Mouse (Mus musculus) heart, embryonic 15.5 days (tissue): Measurements from ENCODE around the gene Glb1. TPM values are rescaled to one million over a fixed set of nuclear protein-coding genes. Genes with fewer than 3 reads are reported as not detected.

Experiments used
- ATAC-seq: fragments of 200-750 bp; cut with Nextera tagmentation; replicated peaks from 2 replicates; pipeline ENCODE4 v1.8.0; 2017; ENCODE audit warnings: low read depth, moderate TSS enrichment; ENCODE audit not compliant: insufficient number of reproducible peaks, insufficient read depth, low FRiP score
- H3K27ac ChIP-seq: fragments of 300-500 bp; sonication (generic); 2 replicates; pipeline ENCODE4 v1.5.1; 2015; ENCODE audit warnings: mild to moderate bottlenecking, inconsistent platforms
- H3K27me3 ChIP-seq: fragments of 300-500 bp; sonication (generic); 2 replicates; pipeline ENCODE4 v1.6.1; 2015; ENCODE audit warnings: inconsistent platforms
- H3K36me3 ChIP-seq: fragments of 300-500 bp; sonication (generic); 2 replicates; pipeline ENCODE4 v1.6.1; 2015; ENCODE audit warnings: mild to moderate bottlenecking, inconsistent platforms
- H3K4me1 ChIP-seq: fragments of 300-500 bp; sonication (generic); replicated peaks from 2 replicates; pipeline ENCODE4 v1.6.1; 2015; ENCODE audit warnings: inconsistent platforms
- H3K4me2 ChIP-seq: fragments of 300-500 bp; sonication (generic); 2 replicates; pipeline ENCODE4 v1.6.1; 2015; ENCODE audit warnings: inconsistent platforms, mild to moderate bottlenecking, moderate library complexity
- H3K4me3 ChIP-seq: fragments of 300-500 bp; sonication (generic); 2 replicates; pipeline ENCODE4 v1.5.1; 2015; ENCODE audit warnings: mild to moderate bottlenecking, inconsistent platforms
- H3K9ac ChIP-seq: fragments of 300-500 bp; sonication (generic); 2 replicates; pipeline ENCODE4 v1.6.1; 2015; ENCODE audit warnings: mild to moderate bottlenecking, inconsistent platforms
- H3K9me3 ChIP-seq: fragments of 300-500 bp; sonication (generic); replicated peaks from 2 replicates; pipeline ENCODE4 v1.6.1; 2016; ENCODE audit warnings: inconsistent platforms
- WGBS: fragments of 180-500 bp; shearing (Covaris S2); methylation state at CpG from one replicate; pipeline ENCODE4 v1.1.7; 2015; ENCODE audit warnings: mixed read lengths; 5-methylcytosine and 5-hydroxymethylcytosine counted together
- polyA plus RNA-seq: library from polyadenylated mRNA; unstranded; fragments of >200 nt; fragmentation: Nextera tagmentation; extraction: Ambion mirVana; gene quantifications from 2 replicates; pipeline ENCODE4 v1.2.1, GENCODE M21; 2015

Gene Glb1
- polyA plus RNA-seq, 1 experiment from 2014 or later: 36.6 TPM

DNA sequence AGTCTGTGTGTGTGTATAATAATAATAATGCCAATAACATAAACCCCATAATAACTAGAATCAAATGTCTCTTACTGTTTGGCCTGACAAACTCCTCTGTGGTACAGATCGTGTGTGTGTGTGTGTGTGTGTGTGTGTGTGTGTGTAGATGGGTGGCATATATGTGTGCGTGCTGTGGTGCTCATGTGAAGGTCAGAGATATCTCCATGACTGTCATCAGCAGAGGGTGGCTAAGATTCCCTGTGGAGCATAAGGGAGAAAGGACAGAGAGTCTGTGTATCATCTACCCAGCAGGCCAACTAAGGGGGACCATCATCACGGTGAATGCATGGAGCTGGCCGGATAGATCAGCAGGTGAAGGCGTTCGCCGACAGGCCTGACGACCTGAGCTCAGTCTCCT is 46.0 kb downstream of the Glb1 start:
- Histone ChIP-seq H3K27me3 (no peaks in the 10 kb centered on the region), H3K36me3 (no peaks in the 10 kb centered on the region), H3K9me3 (no peaks in the 10 kb centered on the region), H3K27ac (no peak overlapping the region), H3K4me1 (peaks cover 3% of the 10 kb centered on the region), H3K9ac (no peak overlapping the region), H3K4me3 (no peak overlapping the region), H3K4me2 (no peak overlapping the region)
- 62% methylated on average over 8 of the region's 8 CpGs for WGBS
- no peak for ATAC-seq

DNA sequence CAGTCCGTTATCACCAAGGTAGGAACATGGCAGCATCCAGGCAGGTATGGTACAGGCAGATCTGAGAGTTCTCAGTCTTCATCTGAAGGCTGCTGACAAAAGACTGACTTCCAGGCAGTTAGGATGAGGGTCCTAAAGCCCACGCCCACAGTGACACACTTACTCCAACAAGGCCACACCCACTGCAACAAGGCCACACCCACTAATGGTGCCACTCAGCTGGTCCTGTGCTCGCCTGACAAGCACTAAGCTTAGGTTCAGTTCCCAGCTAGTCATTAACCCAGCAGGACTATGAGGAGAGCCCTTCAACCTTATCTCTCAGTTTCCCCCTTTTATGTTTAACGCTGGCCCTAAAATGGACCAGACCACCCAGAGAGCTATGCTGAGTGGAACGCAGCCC is 47.8 kb downstream of the Glb1 start:
- Histone ChIP-seq H3K9me3 (no peaks in the 10 kb centered on the region), H3K36me3 (no peaks in the 10 kb centered on the region), H3K27ac (no peak overlapping the region), H3K27me3 (no peaks in the 10 kb centered on the region), H3K9ac (no peak overlapping the region), H3K4me3 (no peak overlapping the region), H3K4me1 (peaks cover 3% of the 10 kb centered on the region), H3K4me2 (no peak overlapping the region)
- 75% methylated on average over 5 of the region's 5 CpGs for WGBS
- no peak for ATAC-seq

DNA sequence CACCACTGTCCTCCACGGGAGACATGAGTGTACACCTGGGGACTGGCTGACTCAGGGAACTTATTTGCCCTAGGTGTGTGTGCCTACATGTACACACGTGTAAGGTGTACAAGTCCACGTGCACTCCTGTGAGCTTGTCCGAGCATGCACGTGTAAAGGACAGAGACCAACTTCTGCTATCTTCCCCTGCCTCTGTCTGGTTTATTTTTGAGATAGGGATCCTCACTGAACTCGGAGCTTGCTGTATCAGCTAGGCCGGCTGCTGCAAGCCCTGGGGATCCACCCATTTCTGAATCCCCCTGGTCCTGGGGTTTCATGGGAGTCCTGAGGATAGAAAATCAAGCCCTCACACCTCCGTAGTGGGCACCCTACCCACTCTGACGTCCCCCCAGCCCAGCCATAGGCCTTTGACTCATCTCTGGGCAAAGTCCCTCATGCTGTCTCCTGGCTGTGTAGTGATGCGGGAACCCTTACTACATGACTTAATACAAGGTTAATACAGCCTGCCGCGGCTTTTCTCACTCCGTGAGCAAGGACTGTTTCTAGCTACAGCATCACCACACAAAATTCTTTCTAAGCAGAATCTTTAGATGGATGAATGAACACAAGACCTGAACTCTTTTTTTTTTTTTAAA is 48.4 kb downstream of the Glb1 start:
- Histone ChIP-seq H3K9ac (no peak overlapping the region), H3K4me2 (no peak overlapping the region), H3K27me3 (no peaks in the 10 kb centered on the region), H3K4me1 (peaks cover 3% of the 10 kb centered on the region), H3K27ac (no peak overlapping the region), H3K9me3 (no peaks in the 10 kb centered on the region), H3K4me3 (no peak overlapping the region), H3K36me3 (no peaks in the 10 kb centered on the region)
- WGBS: 71% methylated on average over 13 of the region's 13 CpGs
- no peak for ATAC-seq

DNA sequence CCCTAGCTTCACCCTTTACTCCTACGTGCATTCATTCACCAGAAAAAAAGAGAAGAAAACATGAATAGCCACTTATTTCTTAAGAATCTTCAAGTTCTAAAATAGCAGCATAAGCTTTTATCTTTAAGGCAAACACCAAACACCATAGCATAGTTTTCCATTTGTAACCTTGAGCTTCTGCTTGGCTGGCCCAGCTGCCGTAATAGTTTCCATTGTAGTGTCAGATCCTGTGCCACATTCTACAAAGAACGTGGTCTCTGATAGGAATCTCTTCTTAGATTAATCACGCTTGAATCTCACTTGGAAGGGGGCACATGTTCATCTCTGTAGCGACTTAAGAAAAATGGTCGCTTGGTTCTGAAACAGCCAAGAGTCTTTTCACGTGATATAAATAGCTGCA is 50.7 kb downstream of the Glb1 start:
- Histone ChIP-seq H3K27me3 (no peaks in the 10 kb centered on the region), H3K4me2 (no peak overlapping the region), H3K4me3 (no peak overlapping the region), H3K27ac (no peak overlapping the region), H3K9ac (no peak overlapping the region), H3K4me1 (peaks cover under 1% of the 10 kb centered on the region), H3K36me3 (peaks cover 4% of the 10 kb centered on the region; the same call in 1 of the 2 replicates), H3K9me3 (no peaks in the 10 kb centered on the region)
- WGBS: 77% methylated on average over 7 of the region's 7 CpGs
- no peak for ATAC-seq

DNA sequence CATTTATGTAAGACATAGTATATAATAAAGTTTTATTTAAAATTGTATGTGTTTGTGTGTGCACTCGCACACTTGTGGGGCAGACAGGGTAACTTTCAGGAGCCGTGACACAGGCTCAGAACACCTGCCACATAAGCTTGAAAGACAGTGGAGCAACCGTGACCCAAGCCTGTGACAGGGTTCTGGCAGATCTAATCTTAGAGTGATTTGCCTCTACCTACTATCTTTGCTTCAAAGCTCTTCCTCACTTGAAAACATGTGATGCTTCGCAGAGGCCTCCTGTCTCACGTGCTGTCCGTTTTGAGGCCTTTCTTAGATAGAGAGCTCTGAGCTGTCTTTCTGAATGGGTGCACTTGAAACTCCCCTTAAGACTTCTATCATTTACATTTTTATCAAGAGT is 51.5 kb downstream of the Glb1 start:
- ATAC-seq: no peak
- Histone ChIP-seq H3K9me3 (no peaks in the 10 kb centered on the region), H3K4me1 (no peaks in the 10 kb centered on the region), H3K4me3 (no peak overlapping the region), H3K27ac (no peak overlapping the region), H3K36me3 (peaks cover 12% of the 10 kb centered on the region), H3K27me3 (no peaks in the 10 kb centered on the region), H3K4me2 (no peak overlapping the region), H3K9ac (no peak overlapping the region)
- 73% methylated on average over 6 of the region's 6 CpGs for WGBS

DNA sequence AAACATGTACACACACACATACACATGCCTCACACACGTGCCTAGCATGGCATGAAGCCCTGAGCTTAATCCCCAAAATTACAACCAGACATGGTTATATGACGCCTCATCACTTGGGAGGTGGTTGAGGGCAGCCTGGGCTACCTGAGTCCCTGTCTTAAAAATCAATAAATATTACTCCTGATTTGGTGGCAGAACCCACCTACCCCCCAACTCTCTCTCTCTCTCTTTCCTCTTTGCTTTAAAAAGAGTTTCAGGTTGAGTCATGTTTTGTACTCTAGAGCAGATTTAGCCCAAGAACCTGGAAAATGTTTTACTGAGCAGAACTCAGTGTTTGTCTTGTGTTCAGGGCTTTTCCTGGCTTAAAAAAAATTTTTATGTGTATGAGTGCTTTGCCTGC is 54.5 kb downstream of the Glb1 start:
- Histone ChIP-seq H3K27ac (no peak overlapping the region), H3K9me3 (no peaks in the 10 kb centered on the region), H3K36me3 (peaks cover 22% of the 10 kb centered on the region), H3K9ac (no peak overlapping the region), H3K4me3 (no peak overlapping the region), H3K4me1 (no peaks in the 10 kb centered on the region), H3K27me3 (no peaks in the 10 kb centered on the region), H3K4me2 (no peak overlapping the region)
- no peak for ATAC-seq
- 82% methylated on average over 2 of the region's 2 CpGs for WGBS

DNA sequence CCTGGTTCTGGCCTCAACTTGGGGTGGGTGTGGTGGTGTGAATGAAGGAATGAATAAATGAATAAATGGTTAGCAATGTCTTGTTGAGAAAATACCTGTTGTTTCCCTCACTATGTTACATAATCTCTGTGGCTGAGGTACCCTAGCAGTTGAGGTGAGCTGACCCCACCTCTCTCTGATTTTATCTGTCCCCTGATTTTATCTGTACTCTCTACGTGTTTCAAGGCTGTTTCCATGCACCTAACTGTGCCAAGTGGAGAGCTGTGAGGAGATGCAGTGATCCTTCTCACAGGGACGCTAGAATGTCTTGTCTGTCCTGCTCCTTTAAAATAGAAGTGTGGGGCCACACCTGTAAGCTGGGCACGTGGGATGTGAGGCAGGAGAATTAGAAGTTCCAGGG is 57.6 kb downstream of the Glb1 start:
- H3K4me1 ChIP-seq: no peaks in the 10 kb centered on the region
- WGBS: 71% methylated on average over 3 of the region's 3 CpGs
- H3K27ac ChIP-seq: no peak overlapping the region
- H3K36me3 ChIP-seq: peaks cover 32% of the 10 kb centered on the region
- no peak overlapping the region for H3K4me3 ChIP-seq
- H3K4me2 ChIP-seq: no peak overlapping the region
- no peak for ATAC-seq
- no peaks in the 10 kb centered on the region for H3K9me3 ChIP-seq
- H3K9ac ChIP-seq: no peak overlapping the region
- H3K27me3 ChIP-seq: no peaks in the 10 kb centered on the region

DNA sequence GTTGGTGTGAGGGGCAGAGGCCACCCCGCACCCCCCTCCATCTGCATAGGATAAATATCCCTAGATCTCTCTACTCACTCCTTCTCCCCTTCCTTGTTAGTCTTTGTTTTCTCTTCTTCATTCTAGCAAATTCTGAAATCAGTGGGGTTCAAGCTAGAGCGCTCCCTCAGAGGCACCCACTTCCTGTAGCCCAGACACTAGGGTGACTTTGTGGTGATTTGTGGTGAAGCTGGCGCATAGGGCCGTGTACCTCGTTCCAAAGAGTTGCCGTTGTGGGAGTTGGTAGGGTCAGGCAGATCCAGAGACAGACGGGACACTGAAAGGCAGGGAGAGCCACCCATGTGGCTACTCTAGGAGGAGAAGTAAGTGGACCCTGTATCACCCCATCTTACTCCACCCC is 61.7 kb downstream of the Glb1 start:
- no peak overlapping the region for H3K9ac ChIP-seq
- 84% methylated on average over 7 of the region's 7 CpGs for WGBS
- H3K4me2 ChIP-seq: no peak overlapping the region
- no peaks in the 10 kb centered on the region for H3K4me1 ChIP-seq
- no peak for ATAC-seq
- peaks cover 39% of the 10 kb centered on the region for H3K36me3 ChIP-seq
- H3K27me3 ChIP-seq: no peaks in the 10 kb centered on the region
- H3K9me3 ChIP-seq: no peaks in the 10 kb centered on the region
- H3K27ac ChIP-seq: no peak overlapping the region
- no peak overlapping the region for H3K4me3 ChIP-seq

DNA sequence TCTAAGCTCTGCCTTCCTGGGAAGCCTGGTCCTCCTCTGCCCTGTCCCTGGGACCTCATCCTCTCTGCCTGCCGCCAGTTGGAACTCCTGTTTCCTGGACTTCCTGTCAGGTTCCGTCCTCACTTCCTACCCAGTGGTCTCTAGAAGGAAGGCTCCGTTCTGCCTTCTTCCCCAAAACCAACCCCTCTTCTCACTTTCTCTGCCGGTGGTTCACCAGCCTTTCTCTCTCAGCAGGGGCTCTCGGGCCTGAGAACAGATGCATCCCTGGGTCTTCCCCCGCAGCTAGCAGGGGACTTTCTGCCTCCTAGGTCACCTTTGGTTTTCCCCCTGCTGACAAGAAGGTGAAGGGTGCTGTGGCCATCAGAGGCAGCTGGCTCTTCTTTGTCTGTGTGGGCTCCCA is 64.6 kb downstream of the Glb1 start:
- no peak for ATAC-seq
- 70% methylated on average over 6 of the region's 6 CpGs for WGBS
- Histone ChIP-seq H3K27ac (no peak overlapping the region), H3K27me3 (no peaks in the 10 kb centered on the region), H3K9ac (no peak overlapping the region), H3K4me1 (no peaks in the 10 kb centered on the region), H3K4me2 (no peak overlapping the region), H3K9me3 (no peaks in the 10 kb centered on the region), H3K4me3 (no peak overlapping the region), H3K36me3 (peaks cover 30% of the 10 kb centered on the region; the same call in 1 of the 2 replicates)

DNA sequence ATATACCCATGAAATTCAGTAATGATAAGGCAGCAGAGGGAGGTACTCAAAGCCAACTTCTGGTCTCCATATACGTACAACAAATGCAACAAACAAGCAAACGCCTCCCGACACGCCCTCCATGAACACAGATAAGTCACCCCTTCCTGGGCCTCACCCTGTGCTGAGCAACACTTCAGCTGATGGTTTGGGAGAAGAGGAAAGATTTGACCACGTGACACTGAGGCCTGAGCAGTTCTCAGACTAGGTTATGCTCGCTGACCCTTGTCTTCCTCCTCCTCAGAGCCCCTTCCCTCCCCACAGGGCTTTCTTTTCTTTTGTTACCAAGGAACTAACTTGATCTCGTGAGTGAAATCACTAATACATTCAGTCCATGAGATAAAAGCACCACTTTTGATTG is 66.0 kb downstream of the Glb1 start:
- ATAC-seq: no peak
- Histone ChIP-seq H3K36me3 (peaks cover 21% of the 10 kb centered on the region; the same call in 1 of the 2 replicates), H3K27ac (no peak overlapping the region), H3K4me3 (no peak overlapping the region), H3K9me3 (no peaks in the 10 kb centered on the region), H3K4me1 (no peaks in the 10 kb centered on the region), H3K27me3 (no peaks in the 10 kb centered on the region), H3K9ac (no peak overlapping the region), H3K4me2 (no peak overlapping the region)
- 67% methylated on average over 7 of the region's 7 CpGs for WGBS

DNA sequence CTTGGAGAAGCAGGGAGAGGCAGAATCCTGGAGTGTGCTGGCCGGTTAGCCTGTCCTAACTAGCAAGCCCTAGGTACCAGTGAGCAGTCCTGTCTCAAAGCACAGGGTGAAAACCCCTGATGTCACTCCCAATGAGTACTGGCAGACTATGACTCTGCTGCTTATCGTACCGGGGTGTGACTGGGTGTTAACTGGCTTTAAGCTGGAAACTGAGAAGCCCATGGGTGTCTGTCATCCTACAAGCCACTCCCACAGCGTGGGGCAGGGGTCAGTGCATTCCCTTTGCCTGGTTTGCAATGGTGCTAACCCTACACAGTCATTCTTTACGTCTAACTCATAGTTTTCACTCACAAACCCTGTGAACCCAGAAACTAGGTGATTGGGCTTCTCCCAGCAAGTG is 67.3 kb downstream of the Glb1 start:
- no peaks in the 10 kb centered on the region for H3K4me1 ChIP-seq
- WGBS: 73% methylated on average over 5 of the region's 5 CpGs

DNA sequence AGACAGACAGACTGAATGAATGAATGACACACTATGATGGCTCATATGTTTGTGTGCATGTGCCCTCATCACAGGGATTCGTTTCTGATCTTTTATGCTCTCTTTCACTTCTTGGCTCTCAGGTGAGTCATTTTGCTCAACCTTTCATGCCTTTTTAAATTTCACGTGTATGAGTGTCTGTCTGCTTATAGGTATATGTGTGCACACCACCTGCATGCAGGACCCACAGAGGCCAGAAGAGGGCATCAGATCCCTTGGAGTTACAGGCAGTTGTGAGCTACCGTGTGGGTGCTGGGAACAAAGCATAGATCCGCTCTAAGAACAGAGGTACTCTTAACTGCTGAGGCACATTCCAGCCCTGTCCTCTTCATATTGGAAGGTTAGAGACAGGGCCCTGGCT is 67.8 kb downstream of the Glb1 start:
- WGBS: 92% methylated on average over 4 of the region's 4 CpGs
- Histone ChIP-seq H3K36me3 (peaks cover 20% of the 10 kb centered on the region; the same call in 1 of the 2 replicates), H3K4me3 (no peak overlapping the region), H3K9me3 (no peaks in the 10 kb centered on the region), H3K27me3 (no peaks in the 10 kb centered on the region), H3K4me2 (no peak overlapping the region), H3K27ac (no peak overlapping the region), H3K4me1 (no peaks in the 10 kb centered on the region), H3K9ac (no peak overlapping the region)
- no peak for ATAC-seq

More for the DNA sequence above, 67.3 kb downstream of the Glb1 start:
- no peak for ATAC-seq
- Histone ChIP-seq H3K27me3 (no peaks in the 10 kb centered on the region), H3K36me3 (peaks cover 21% of the 10 kb centered on the region; the same call in 1 of the 2 replicates), H3K9me3 (no peaks in the 10 kb centered on the region), H3K9ac (no peak overlapping the region), H3K4me2 (no peak overlapping the region), H3K27ac (no peak overlapping the region), H3K4me3 (no peak overlapping the region)
